8 mouse cellular contexts compared by ENCODE assay signal in genomic region chr10:99268421-99269300, GRCm38 (mm10). TPM values are rescaled to one million over a fixed set of nuclear protein-coding genes. Genes with fewer than 3 reads are reported as not detected.
A peak's percentile ranks its signal among the peaks of the same experiment; 100 is the strongest.
DNase-seq lines count a peak whose midpoint lies in the region; ATAC-seq and TF ChIP-seq lines count a peak whose summit lies in the region.

No protein-coding gene starts in this region.

- no peaks in the 10 kb centered on the region for H3K9me3 ChIP-seq in embryonic facial prominence, embryonic 11.5 days (replicated peaks; ENCODE audit: control insufficient read depth, low read length)
- no peaks in the 10 kb centered on the region for H3K9me3 ChIP-seq in heart, embryonic 12.5 days (replicated peaks)
- H3K9me3 ChIP-seq in lung, embryonic 14.5 days (ENCODE audit: low read depth, low read length) = no peaks in the 10 kb centered on the region
- H3K9me3 ChIP-seq in neural tube, embryonic 13.5 days = no peaks in the 10 kb centered on the region

- no peaks in the 10 kb centered on the region for H3K36me3 ChIP-seq in embryonic facial prominence, embryonic 11.5 days (replicated peaks; ENCODE audit: control insufficient read depth, insufficient read depth, low read depth, low read length)
- H3K36me3 ChIP-seq in heart, embryonic 12.5 days = peaks cover 14% of the 10 kb centered on the region
- peaks cover 19% of the 10 kb centered on the region for H3K36me3 ChIP-seq in lung, embryonic 14.5 days (ENCODE audit: insufficient read depth)
- no peaks in the 10 kb centered on the region for H3K36me3 ChIP-seq in neural tube, embryonic 13.5 days

- no peak overlapping the region for H3K4me3 ChIP-seq in embryonic facial prominence, embryonic 11.5 days (ENCODE audit: low read depth, low read length)
- no peak overlapping the region for H3K4me3 ChIP-seq in heart, embryonic 12.5 days
- peak overlapping the region; percentile 14; the same call in 1 of the 2 replicates for H3K4me3 ChIP-seq in lung, embryonic 14.5 days (ENCODE audit: low read depth, low read length)
- no peak overlapping the region for H3K4me3 ChIP-seq in neural tube, embryonic 13.5 days

- H3K27ac ChIP-seq in embryonic facial prominence, embryonic 11.5 days (replicated peaks; ENCODE audit: low read depth, low read length) = peak overlapping the region; percentile 70
- peak overlapping the region; percentile 55 for H3K27ac ChIP-seq in heart, embryonic 12.5 days (ENCODE audit: poor library complexity, severe bottlenecking)
- peak overlapping the region; percentile 44 for H3K27ac ChIP-seq in lung, embryonic 14.5 days (ENCODE audit: low read depth)
- H3K27ac ChIP-seq in neural tube, embryonic 13.5 days (replicated peaks) = peak overlapping the region; percentile 57

- peak; percentile 37 for DNase-seq in layer of hippocampus, adult 9-11 months
- DNase-seq in layer of hippocampus, postnatal 36 days = no peak
- peak; percentile 71 for DNase-seq in embryonic facial prominence, embryonic 11.5 days (ENCODE audit: low spot score)
- peak; percentile 90 for DNase-seq in kidney, adult 9 months
- DNase-seq in lung, embryonic 14.5 days = peak; percentile 91
- DNase-seq in cerebellum, adult 18-20 months = no peak

- 26% methylated on average over 19 of the region's 19 CpGs for WGBS in embryonic facial prominence, embryonic 11.5 days
- WGBS in heart, embryonic 12.5 days = 40% methylated on average over 19 of the region's 19 CpGs
- WGBS in lung, embryonic 14.5 days = 23% methylated on average over 19 of the region's 19 CpGs
- WGBS in neural tube, embryonic 13.5 days = 16% methylated on average over 19 of the region's 19 CpGs

- no peak overlapping the region; the same call in 1 of the 2 replicates for H3K4me2 ChIP-seq in embryonic facial prominence, embryonic 11.5 days (ENCODE audit: low read depth, low read length)
- H3K4me2 ChIP-seq in heart, embryonic 12.5 days = peak overlapping the region; percentile 9
- peak overlapping the region; percentile 85 for H3K4me2 ChIP-seq in lung, embryonic 14.5 days
- H3K4me2 ChIP-seq in neural tube, embryonic 13.5 days = peak overlapping the region; percentile 93

- no peak for TF ChIP-seq CTCF in lung, embryonic 14.5 days (IDR thresholded peaks at IDR 0.05; ENCODE audit: low read depth)

- H3K27me3 ChIP-seq in embryonic facial prominence, embryonic 11.5 days (ENCODE audit: control insufficient read depth, insufficient read depth, low read length) = no peaks in the 10 kb centered on the region
- no peaks in the 10 kb centered on the region for H3K27me3 ChIP-seq in heart, embryonic 12.5 days (replicated peaks)
- no peaks in the 10 kb centered on the region for H3K27me3 ChIP-seq in lung, embryonic 14.5 days (ENCODE audit: insufficient read depth, low read length)
- peaks cover 25% of the 10 kb centered on the region; the same call in 1 of the 2 replicates for H3K27me3 ChIP-seq in neural tube, embryonic 13.5 days

- H3K4me1 ChIP-seq in embryonic facial prominence, embryonic 11.5 days (ENCODE audit: control insufficient read depth, insufficient read depth, low read length) = peaks cover 7% of the 10 kb centered on the region
- H3K4me1 ChIP-seq in heart, embryonic 12.5 days (replicated peaks) = peaks cover 44% of the 10 kb centered on the region
- H3K4me1 ChIP-seq in lung, embryonic 14.5 days (ENCODE audit: insufficient read depth) = peaks cover 13% of the 10 kb centered on the region
- H3K4me1 ChIP-seq in neural tube, embryonic 13.5 days (replicated peaks) = peaks cover 60% of the 10 kb centered on the region

- peak overlapping the region; percentile 1 for H3K9ac ChIP-seq in embryonic facial prominence, embryonic 11.5 days (replicated peaks; ENCODE audit: low read length)
- peak overlapping the region; percentile 26; the same call in 1 of the 2 replicates for H3K9ac ChIP-seq in heart, embryonic 12.5 days
- peak overlapping the region; percentile 13; the same call in 1 of the 2 replicates for H3K9ac ChIP-seq in lung, embryonic 14.5 days
- no peak overlapping the region for H3K9ac ChIP-seq in neural tube, embryonic 13.5 days

- peak; percentile 70 for ATAC-seq in embryonic facial prominence, embryonic 11.5 days (replicated peaks; ENCODE audit: insufficient number of reproducible peaks, low FRiP score, low TSS enrichment, low read depth)
- ATAC-seq in heart, embryonic 12.5 days (ENCODE audit: insufficient number of reproducible peaks, low FRiP score) = no peak
- peak; percentile 61 for ATAC-seq in lung, embryonic 14.5 days (ENCODE audit: insufficient read depth)
- ATAC-seq in neural tube, embryonic 13.5 days (ENCODE audit: low read depth) = peak; percentile 59

RNA-seq across cellular contexts. Expression of gene Dusp6, which starts 5.6 kb away (rescaled TPM):
- 10 to 100 TPM; 83.1 to 84.7 TPM for total RNA-seq in layer of hippocampus, postnatal 36 days (2021)
- polyA plus RNA-seq in embryonic facial prominence, embryonic 11.5 days (2014; fragmentation: Nextera tagmentation; extraction: Ambion mirVana) = 115 and 123 TPM in 2 replicates
- polyA plus RNA-seq in heart, embryonic 12.5 days (2016; fragmentation: Nextera tagmentation; extraction: Ambion mirVana) = 52.6 and 57.1 TPM in 2 replicates
- 73.4 and 76.8 TPM in 2 replicates for polyA plus RNA-seq in lung, embryonic 14.5 days (2014; fragmentation: Nextera tagmentation; extraction: Ambion mirVana)
- 23.4 and 29.9 TPM in 2 replicates for polyA plus RNA-seq in neural tube, embryonic 13.5 days (2015; fragmentation: Nextera tagmentation; extraction: Ambion mirVana)

Comparison
In these comparisons a context has a peak if more than half of its experiments do, and no peak if none do; other contexts are left out.
1. DNase-seq: peak in layer of hippocampus, adult 9-11 months (single experiment), embryonic facial prominence, embryonic 11.5 days (single experiment), kidney, adult 9 months (single experiment) and lung, embryonic 14.5 days (single experiment); none in layer of hippocampus, postnatal 36 days (0 of 2) and cerebellum, adult 18-20 months (0 of 2).
2. Peak in every context shown above with its lines, with median percentiles within 50 percentile points of each other: H3K27ac ChIP-seq.